Mouse (Mus musculus) spleen, adult 2 months (tissue): Measurements from ENCODE around the gene Barhl2.

ENCODE experiments used
- CTCF ChIP-seq: fragments of 200-500 bp; IDR thresholded peaks from 2 replicates; pipeline ENCODE4 v1.5.1; 2011; ENCODE audit warnings: mild to moderate bottlenecking, inconsistent platforms; ENCODE audit not compliant: insufficient read depth, insufficient read length, insufficient replicate concordance; ENCODE audit errors: extremely low read depth
- POLR2A ChIP-seq: fragments of 200-500 bp; IDR thresholded peaks from 2 replicates; pipeline ENCODE4 v1.6.1; 2011; ENCODE audit warnings: low read depth, low read length, inconsistent platforms

GRCm38 (mm10) chr5:106460001-106460511 is 2.1 kb upstream of the Barhl2 start:
- TF ChIP-seq CTCF (no peak), POLR2A (no peak)
